In the genomic region with DNA sequence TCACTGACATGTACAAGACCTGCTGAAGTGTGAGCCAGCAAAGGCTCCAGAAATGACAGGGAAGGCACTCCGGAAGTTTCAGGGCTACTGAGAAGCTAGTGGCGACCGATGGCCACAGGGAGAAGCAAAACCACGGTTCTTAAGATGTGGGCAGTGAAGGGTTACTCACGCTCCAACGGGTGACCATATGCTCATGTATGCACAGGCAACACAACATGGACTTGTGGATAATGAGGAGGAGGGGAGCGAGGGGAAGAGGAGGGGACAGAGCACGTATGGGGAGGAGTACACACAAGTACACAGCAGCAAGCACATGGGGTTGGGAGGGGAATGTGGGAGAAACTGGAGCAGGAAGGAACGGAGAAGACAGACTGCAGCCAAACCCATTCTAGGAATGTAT, we compare ENCODE assay signal across 24 mouse cellular contexts.
DNase-seq lines count a peak whose midpoint lies in the region; ATAC-seq lines count a peak whose summit lies in the region.
"Had no signal": no experiment of that assay in that cellular context is flagged by ENCODE, and none has a peak within 500 bp of the region (broad histone marks: within the 10 kb centered on the region; RNA-seq: fewer than 3 reads in every experiment).

No protein-coding gene starts in this region.

- peak; percentile 65 for ATAC-seq in forebrain, embryonic 13.5 days
- 0 out of 2 replicates have a peak, but pooled peaks have one; percentile 48 for ATAC-seq in hindbrain, embryonic 15.5 days (ENCODE audit: low FRiP score, low read depth)
- ATAC-seq in hindbrain, embryonic 13.5 days (ENCODE audit: low FRiP score): no peak
- ATAC-seq: liver, postnatal 0 days; lung, postnatal 0 days; Patski had no signal

- H3K9me3 ChIP-seq in forebrain, embryonic 13.5 days (replicated peaks): no peaks in the 10 kb centered on the region
- no peaks in the 10 kb centered on the region for H3K9me3 ChIP-seq in forebrain, embryonic 10.5 days
- no peaks in the 10 kb centered on the region for H3K9me3 ChIP-seq in hindbrain, embryonic 15.5 days
- no peaks in the 10 kb centered on the region for H3K9me3 ChIP-seq in hindbrain, embryonic 13.5 days
- H3K9me3 ChIP-seq in limb, embryonic 10.5 days (replicated peaks): no peaks in the 10 kb centered on the region
- H3K9me3 ChIP-seq: G1E; limb, embryonic 12.5 days; midbrain, embryonic 10.5 days had no signal

- H3K4me2 ChIP-seq in forebrain, embryonic 13.5 days: no peak overlapping the region
- H3K4me2 ChIP-seq in hindbrain, embryonic 15.5 days: no peak overlapping the region
- H3K4me2 ChIP-seq in hindbrain, embryonic 13.5 days: no peak overlapping the region
- H3K4me2 ChIP-seq: heart, embryonic 11.5 days; limb, embryonic 12.5 days; liver, embryonic 11.5 days had no signal

- no peak overlapping the region; the same call in 1 of the 2 replicates for H3K27ac ChIP-seq in forebrain, embryonic 13.5 days
- no peak overlapping the region for H3K27ac ChIP-seq in forebrain, embryonic 10.5 days
- no peak overlapping the region for H3K27ac ChIP-seq in hindbrain, embryonic 15.5 days (replicated peaks)
- no peak overlapping the region for H3K27ac ChIP-seq in hindbrain, embryonic 13.5 days
- no peak overlapping the region for H3K27ac ChIP-seq in limb, embryonic 10.5 days
- H3K27ac ChIP-seq: left cerebral cortex, adult 2 months; limb, embryonic 12.5 days; macrophage; midbrain, embryonic 10.5 days had no signal

- H3K9ac ChIP-seq in forebrain, embryonic 13.5 days: no peak overlapping the region
- H3K9ac ChIP-seq in hindbrain, embryonic 15.5 days: no peak overlapping the region
- H3K9ac ChIP-seq in hindbrain, embryonic 13.5 days: no peak overlapping the region
- H3K9ac ChIP-seq: limb, embryonic 12.5 days; liver, postnatal 0 days had no signal

- no peak for DNase-seq in forebrain, embryonic 10.5 days (ENCODE audit: extremely low spot score, low spot score)
- peak; percentile 22 for DNase-seq in brain, adult 2 months (ENCODE audit: low read depth, low spot score)
- peak; percentile 26 for DNase-seq in limb, embryonic 10.5 days (ENCODE audit: low spot score)
- no peak for DNase-seq in thymus, postnatal 36 days
- DNase-seq: adrenal gland, postnatal 36 days; B cell, adult 2 months; cerebellum, adult 2 months; gastrocnemius, postnatal 36 days; kidney, adult 2 months; kidney, postnatal 10 days; liver, postnatal 0 days had no signal

- no peaks in the 10 kb centered on the region for H3K4me1 ChIP-seq in forebrain, embryonic 13.5 days
- H3K4me1 ChIP-seq in forebrain, embryonic 10.5 days: no peaks in the 10 kb centered on the region
- H3K4me1 ChIP-seq in hindbrain, embryonic 15.5 days (replicated peaks): no peaks in the 10 kb centered on the region
- no peaks in the 10 kb centered on the region for H3K4me1 ChIP-seq in hindbrain, embryonic 13.5 days (replicated peaks)
- H3K4me1 ChIP-seq in limb, embryonic 10.5 days: peaks cover 9% of the 10 kb centered on the region
- H3K4me1 ChIP-seq: limb, embryonic 12.5 days; midbrain, embryonic 10.5 days had no signal

- no peaks in the 10 kb centered on the region for H3K27me3 ChIP-seq in forebrain, embryonic 13.5 days
- no peaks in the 10 kb centered on the region for H3K27me3 ChIP-seq in forebrain, embryonic 10.5 days (ENCODE audit: poor library complexity, severe bottlenecking)
- no peaks in the 10 kb centered on the region for H3K27me3 ChIP-seq in hindbrain, embryonic 15.5 days
- H3K27me3 ChIP-seq in hindbrain, embryonic 13.5 days: no peaks in the 10 kb centered on the region
- H3K27me3 ChIP-seq in limb, embryonic 10.5 days (ENCODE audit: low read depth, poor library complexity, severe bottlenecking): no peaks in the 10 kb centered on the region
- H3K27me3 ChIP-seq: CH12.LX; limb, embryonic 12.5 days; Patski had no signal

- no peak overlapping the region for H3K4me3 ChIP-seq in forebrain, embryonic 13.5 days
- H3K4me3 ChIP-seq in forebrain, embryonic 10.5 days: no peak overlapping the region
- no peak overlapping the region for H3K4me3 ChIP-seq in hindbrain, embryonic 15.5 days
- no peak overlapping the region for H3K4me3 ChIP-seq in hindbrain, embryonic 13.5 days
- no peak overlapping the region for H3K4me3 ChIP-seq in limb, embryonic 10.5 days
- H3K4me3 ChIP-seq: left cerebral cortex, adult 2 months; limb, embryonic 12.5 days; midbrain, embryonic 10.5 days had no signal

- WGBS in forebrain, embryonic 13.5 days: 66% methylated on average over 9 of the region's 9 CpGs
- WGBS in forebrain, embryonic 10.5 days: 90% methylated on average over 9 of the region's 9 CpGs
- WGBS in hindbrain, embryonic 15.5 days: 66% methylated on average over 9 of the region's 9 CpGs
- WGBS in hindbrain, embryonic 13.5 days: 67% methylated on average over 9 of the region's 9 CpGs
- 89% methylated on average over 9 of the region's 9 CpGs for WGBS in limb, embryonic 10.5 days

- peaks cover 36% of the 10 kb centered on the region for H3K36me3 ChIP-seq in forebrain, embryonic 13.5 days (ENCODE audit: poor library complexity, severe bottlenecking)
- peaks cover 61% of the 10 kb centered on the region for H3K36me3 ChIP-seq in forebrain, embryonic 10.5 days (replicated peaks)
- H3K36me3 ChIP-seq in hindbrain, embryonic 15.5 days: peaks cover 13% of the 10 kb centered on the region
- peaks cover 30% of the 10 kb centered on the region for H3K36me3 ChIP-seq in hindbrain, embryonic 13.5 days
- peaks cover 43% of the 10 kb centered on the region for H3K36me3 ChIP-seq in limb, embryonic 10.5 days

Comparison
In these comparisons a context has a peak if more than half of its experiments do, and no peak if none do; other contexts are left out.
1. DNase-seq: peak in brain, adult 2 months (single experiment) and limb, embryonic 10.5 days (single experiment); none in forebrain, embryonic 10.5 days (single experiment) and thymus, postnatal 36 days (0 of 2).